Mouse (Mus musculus) myocyte (in vitro differentiated cells): Measurements from ENCODE around the gene Brd3.

Experiments used
- E2F4 ChIP-seq: IDR thresholded peaks from one replicate; pipeline ENCODE4 v1.6.1; 2011; ENCODE audit warnings: mild to moderate bottlenecking, control low read depth, moderate library complexity; ENCODE audit not compliant: insufficient read depth
- MAX ChIP-seq: IDR thresholded peaks from one replicate; pipeline ENCODE4 v1.6.1; 2011; ENCODE audit warnings: low read depth, mild to moderate bottlenecking, control low read depth
- MYOG ChIP-seq, 3 experiments: IDR thresholded peaks; one replicate each; pipeline ENCODE4 v1.6.1; 2011; ENCODE audit warnings: control low read depth in 2 of 3, low read depth in 2 of 3, mild to moderate bottlenecking in 2 of 3; ENCODE audit not compliant: insufficient read length in 2 of 3, control insufficient read depth in 1 of 3, insufficient read depth in 1 of 3
- POLR2A ChIP-seq: IDR thresholded peaks from one replicate; pipeline ENCODE4 v1.6.1; 2011; ENCODE audit warnings: low read depth, mild to moderate bottlenecking, control low read depth, moderate library complexity; ENCODE audit not compliant: insufficient read length
- POLR2AphosphoS2 ChIP-seq: IDR thresholded peaks from one replicate; pipeline ENCODE4 v1.6.1; 2011; ENCODE audit warnings: low read depth, control low read depth; ENCODE audit not compliant: insufficient read length
- REST ChIP-seq: IDR thresholded peaks from one replicate; pipeline ENCODE4 v1.6.1; 2011; ENCODE audit warnings: mild to moderate bottlenecking, control low read depth, moderate library complexity; ENCODE audit not compliant: insufficient read depth, insufficient read length
- TCF3 ChIP-seq: IDR thresholded peaks from one replicate; pipeline ENCODE4 v1.6.1; 2011; ENCODE audit warnings: low read depth, control low read depth; ENCODE audit not compliant: insufficient read length
- USF1 ChIP-seq: IDR thresholded peaks from one replicate; pipeline ENCODE4 v1.6.1; 2011; ENCODE audit warnings: low read depth, mild to moderate bottlenecking, control low read depth, moderate library complexity

DNA sequence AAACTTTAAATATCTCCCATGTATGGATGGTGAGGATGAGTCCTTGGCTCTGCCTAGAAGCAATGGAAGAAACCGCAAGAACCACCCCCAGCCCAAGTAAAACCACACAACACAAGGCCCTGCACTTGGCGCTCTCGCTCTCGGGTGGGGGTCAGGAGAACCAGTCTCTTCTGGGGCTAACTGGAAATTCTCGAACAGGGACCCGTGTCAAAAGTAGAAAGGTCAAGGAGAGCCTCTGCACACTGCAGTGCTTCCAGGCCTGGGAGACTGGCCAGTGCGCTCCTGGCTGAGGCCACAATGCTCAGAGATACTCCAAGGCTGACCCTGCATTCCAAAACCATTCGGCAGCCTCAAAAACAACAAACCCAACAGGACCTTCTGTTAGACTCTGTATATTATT lies 60.6 kb downstream of the Brd3 start:
- no peak for TF ChIP-seq POLR2A
- no peak for TF ChIP-seq USF1
- no peak for TF ChIP-seq MYOG (IDR thresholded peaks at IDR 0.05; ENCODE audit: control insufficient read depth in 1 of 3, insufficient read depth in 1 of 3, insufficient read length in 2 of 3, low read depth in 2 of 3)
- TF ChIP-seq E2F4 = no peak
- no peak for TF ChIP-seq TCF3
- no peak for TF ChIP-seq REST
- no peak for TF ChIP-seq MAX
- TF ChIP-seq POLR2AphosphoS2 = no peak
